Mouse (Mus musculus): ENCODE results near the gene Prr14.

DNA sequence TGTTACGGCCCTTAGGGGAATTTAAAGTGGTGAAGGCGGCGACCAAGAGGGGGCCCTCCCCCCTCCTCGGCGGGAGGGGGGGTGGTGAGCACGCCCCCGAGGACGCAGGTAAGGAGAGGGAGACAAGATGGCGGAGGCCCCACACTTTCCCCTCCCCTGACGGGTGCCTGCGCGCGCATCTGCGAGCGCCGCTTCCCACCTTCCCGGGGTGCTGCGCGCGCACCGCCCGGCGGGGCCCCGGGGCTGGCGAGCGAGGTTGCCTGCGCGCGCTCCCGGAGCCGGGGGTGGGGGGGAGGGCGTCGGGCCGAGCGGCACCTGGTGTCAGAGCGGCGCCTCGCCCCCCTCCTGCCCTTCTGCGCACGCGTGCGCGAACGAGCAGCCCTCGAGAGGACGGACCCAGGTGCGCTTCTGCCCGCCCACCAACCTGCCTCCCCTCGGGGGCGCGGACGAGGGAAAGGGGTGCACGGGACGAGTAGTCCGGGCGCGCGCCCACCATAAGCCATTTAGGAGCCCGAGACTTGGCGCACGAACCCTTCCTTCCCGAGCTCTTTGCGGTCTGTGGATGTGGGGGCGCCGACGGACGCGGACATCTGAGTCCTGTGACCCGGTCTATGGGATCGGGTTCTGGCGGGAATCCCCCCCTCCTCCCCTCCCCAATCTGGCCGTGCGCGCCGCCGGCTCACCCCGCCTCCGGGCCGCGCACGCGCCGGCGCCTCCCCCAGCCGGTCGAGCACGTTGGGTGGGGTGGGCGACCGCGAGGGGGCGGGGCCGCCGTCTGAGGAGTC is 53.0 kb downstream of the Prr14 start:
- TF ChIP-seq USF1 (IDR thresholded peaks at IDR 0.05; ENCODE audit: low read depth) (no peak), CTCF (IDR thresholded peaks at IDR 0.05; ENCODE audit: control insufficient read depth, insufficient read depth, insufficient read length) (no peak)

Measured in C2C12 (cell line).